Mouse (Mus musculus) kidney, embryonic 15.5 days (tissue): Measurements from ENCODE around the gene Rbm47. TPM values are rescaled to one million over a fixed set of nuclear protein-coding genes. Genes with fewer than 3 reads are reported as not detected.

ENCODE experiments used
- microRNA-seq: library from miRNA; unstranded; fragments of <30 nt; microRNA quantifications from one replicate; pipeline ENCODE4, GENCODE M21; 2016
- polyA plus RNA-seq: library from polyadenylated mRNA; unstranded; fragments of >200 nt; fragmentation: Nextera tagmentation; extraction: Ambion mirVana; gene quantifications from 2 replicates; pipeline ENCODE4 v1.2.1, GENCODE M21; 2015

Rbm47 gene
- polyA plus RNA-seq, 1 experiment from 2014 or later: 60.6 TPM

Small RNA genes within 50 kb of the gene (microRNA-seq; reads per million reads assigned to microRNA genes)
- gene Gm25952: not detected

Other genes starting within 250 kb of the Rbm47 start
- 0.28 and 0.55 TPM in 2 replicates for gene Chrna9, start 238.2 kb downstream of the Rbm47 start, polyA plus RNA-seq
- 0.42 and 0.65 TPM in 2 replicates for gene 9130230L23Rik, start 168.8 kb downstream of the Rbm47 start, polyA plus RNA-seq
- 0.32 and 0.44 TPM in 2 replicates for gene Nsun7, start 86.8 kb upstream of the Rbm47 start, polyA plus RNA-seq